Mouse (Mus musculus) heart, adult 2 months (tissue): Measurements from ENCODE around the gene Pum2. TPM values are rescaled to one million over a fixed set of nuclear protein-coding genes. Genes with fewer than 3 reads are reported as not detected.

Experiments
- DNase-seq, 2 experiments: peaks; one replicate each; pipeline ENCODE4 v3.0.0; 2021
- H3K27ac ChIP-seq: fragments of 200-600 bp; 2 replicates; pipeline ENCODE4 v1.8.1; 2022
- H3K27me3 ChIP-seq: fragments of 200-500 bp; 2 replicates; pipeline ENCODE4 v1.6.1; 2012; ENCODE audit warnings: mild to moderate bottlenecking, low read length, inconsistent platforms, mixed read lengths; ENCODE audit not compliant: control insufficient read depth, insufficient read depth
- H3K36me3 ChIP-seq: fragments of 200-500 bp; 2 replicates; pipeline ENCODE4 v1.6.1; 2012; ENCODE audit warnings: low read length, inconsistent platforms; ENCODE audit not compliant: control insufficient read depth, insufficient read depth
- H3K4me1 ChIP-seq: fragments of 200-500 bp; 2 replicates; pipeline ENCODE4 v1.6.1; 2011; ENCODE audit warnings: low read length; ENCODE audit not compliant: control insufficient read depth, insufficient read depth
- H3K4me3 ChIP-seq: fragments of 200-600 bp; 2 replicates; pipeline ENCODE4 v1.8.1; 2022
- H3K79me2 ChIP-seq: fragments of 200-500 bp; replicated peaks from 2 replicates; pipeline ENCODE4 v1.6.1; 2012; ENCODE audit warnings: mild to moderate bottlenecking, inconsistent platforms, low read length, moderate library complexity, mixed read lengths; ENCODE audit not compliant: control insufficient read depth, insufficient read depth
- H3K9ac ChIP-seq: fragments of 200-500 bp; 2 replicates; pipeline ENCODE4 v1.6.1; 2012; ENCODE audit warnings: low read depth, mild to moderate bottlenecking, control low read depth, inconsistent platforms, low read length, mixed read lengths
- CTCF ChIP-seq: fragments of 200-600 bp; IDR thresholded peaks from 2 replicates; pipeline ENCODE4 v1.8.1; 2022; ENCODE audit warnings: antibody characterized with exemption, mild to moderate bottlenecking, moderate library complexity
- EP300 ChIP-seq: fragments of 200-500 bp; IDR thresholded peaks from 2 replicates; pipeline ENCODE4 v1.6.1; 2011; ENCODE audit warnings: low read depth, low read length, control low read depth; ENCODE audit not compliant: insufficient read depth
- POLR2A ChIP-seq: fragments of 200-500 bp; IDR thresholded peaks from 2 replicates; pipeline ENCODE4 v1.6.1; 2011; ENCODE audit warnings: mild to moderate bottlenecking, low read depth, low read length, control low read depth; ENCODE audit not compliant: insufficient read depth
- WGBS: fragments of 180-500 bp; shearing (Covaris S2); methylation state at CpG from one replicate; pipeline ENCODE4 v1.1.7; 2018; 5-methylcytosine and 5-hydroxymethylcytosine counted together
- intact Hi-C: fragments of 180-260 bp; cut with DNase I; formaldehyde crosslinking; loops from one replicate; pipeline ENCODE4 v1.15.1; 2025
- polyA plus RNA-seq: library from polyadenylated mRNA; depleted of rRNA; stranded (reverse); fragments of >200 nt; gene quantifications from 2 replicates; pipeline ENCODE4 v1.2.3, GENCODE M21; 2012
- total RNA-seq, 2 experiments: library from RNA; stranded (reverse); gene quantifications; 2 replicates each; pipeline ENCODE4 v1.2.3; 2021

The Pum2 gene
- total and polyA plus RNA-seq, 3 experiments = 38.6 to 130 (median 130) TPM

DNA sequence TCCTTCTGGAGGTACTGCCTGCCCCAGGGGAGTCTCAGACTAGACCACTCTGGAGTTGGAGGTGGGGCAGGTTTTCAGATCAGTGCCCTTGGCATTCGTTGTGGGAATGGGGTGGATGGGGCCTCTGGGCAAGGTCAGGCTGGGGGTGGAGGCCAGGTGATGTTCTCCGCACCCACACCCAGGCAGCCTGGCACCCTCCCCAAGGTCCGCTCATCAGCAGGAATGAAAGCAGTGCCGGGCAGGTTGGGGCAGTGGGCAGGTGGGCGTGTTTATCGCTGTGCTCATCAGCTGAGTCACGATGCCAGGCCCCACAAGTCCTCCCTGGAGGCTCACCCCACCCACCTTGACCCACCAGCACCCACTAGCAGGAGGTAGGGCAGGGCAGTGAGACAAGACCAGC lies 104.2 kb downstream of the Pum2 start:
- Histone ChIP-seq H3K4me3 (no peak overlapping the region), H3K79me2 (no peaks in the 10 kb centered on the region), H3K36me3 (no peaks in the 10 kb centered on the region), H3K27me3 (no peaks in the 10 kb centered on the region), H3K27ac (no peak overlapping the region), H3K4me1 (peaks cover 2% of the 10 kb centered on the region; the same call in 1 of the 2 replicates), H3K9ac (no peak overlapping the region)
- no peak for TF ChIP-seq POLR2A
- TF ChIP-seq EP300 = no peak
- no peak for TF ChIP-seq CTCF
- DNase-seq = no peak
- WGBS = 85% methylated on average over 7 of the region's 7 CpGs
- intact Hi-C loops = no loop called here

DNA sequence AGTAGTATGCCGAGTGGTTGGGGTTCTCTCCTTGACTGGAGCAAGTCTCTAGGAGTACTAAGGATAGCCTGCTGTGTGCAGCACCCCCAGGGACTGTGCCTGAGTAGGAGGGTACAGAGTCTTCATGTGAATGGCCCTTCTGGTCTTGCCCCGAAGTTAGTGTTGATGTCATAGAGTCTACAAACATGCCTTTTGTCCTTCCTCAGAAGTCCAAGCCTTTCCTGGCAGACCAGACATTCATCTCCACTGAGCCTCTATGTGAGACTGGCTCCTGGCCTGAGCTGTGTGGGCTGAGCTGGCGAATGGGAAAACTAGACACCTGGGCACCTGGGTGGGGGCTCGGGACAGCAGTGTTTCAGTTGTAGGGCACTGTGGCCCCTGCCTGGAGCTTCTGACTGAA lies 105.9 kb downstream of the Pum2 start:
- Histone ChIP-seq H3K4me1 (peaks cover 2% of the 10 kb centered on the region; the same call in 1 of the 2 replicates), H3K4me3 (no peak overlapping the region), H3K9ac (no peak overlapping the region), H3K27ac (no peak overlapping the region), H3K79me2 (no peaks in the 10 kb centered on the region), H3K36me3 (no peaks in the 10 kb centered on the region), H3K27me3 (no peaks in the 10 kb centered on the region)
- intact Hi-C loops = loop anchor here (5.0 kb wide), 1 partner anchor 77 kb away; no protein-coding TSS in a partner anchor
- no peak for TF ChIP-seq POLR2A
- no peak for TF ChIP-seq EP300
- TF ChIP-seq CTCF = no peak
- WGBS = 78% methylated on average over 4 of the region's 4 CpGs
- DNase-seq = no peak

DNA sequence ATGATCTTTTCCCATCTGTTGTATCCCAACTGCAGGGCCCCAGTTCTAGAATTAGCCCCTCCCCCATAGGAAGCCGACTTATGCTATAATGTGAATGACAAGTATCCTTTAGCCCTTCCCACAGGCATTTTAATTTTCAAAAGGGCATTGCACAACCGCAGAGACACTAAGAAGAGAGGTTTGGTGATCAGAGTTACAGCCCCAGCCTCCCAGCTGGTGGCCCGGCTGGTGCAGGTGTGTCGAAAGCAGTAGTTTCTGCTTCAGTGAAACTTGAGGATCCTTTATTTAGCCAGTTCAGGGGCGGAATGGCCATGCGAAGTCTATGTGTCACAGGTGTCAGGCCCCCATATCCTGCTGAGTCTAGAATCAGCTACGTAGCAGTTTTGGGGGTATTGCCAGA lies 107.2 kb downstream of the Pum2 start:
- H3K4me1 ChIP-seq = peaks cover 2% of the 10 kb centered on the region; the same call in 1 of the 2 replicates
- WGBS = 79% methylated on average over 7 of the region's 7 CpGs
- DNase-seq = no peak
- no peak for TF ChIP-seq POLR2A
- no peak overlapping the region for H3K4me3 ChIP-seq
- intact Hi-C loops = loop anchor here (5.0 kb wide), 1 partner anchor 76 kb away; no protein-coding TSS in a partner anchor
- H3K9ac ChIP-seq = no peak overlapping the region
- H3K27ac ChIP-seq = no peak overlapping the region
- no peaks in the 10 kb centered on the region for H3K27me3 ChIP-seq
- H3K36me3 ChIP-seq = no peaks in the 10 kb centered on the region
- no peaks in the 10 kb centered on the region for H3K79me2 ChIP-seq

DNA sequence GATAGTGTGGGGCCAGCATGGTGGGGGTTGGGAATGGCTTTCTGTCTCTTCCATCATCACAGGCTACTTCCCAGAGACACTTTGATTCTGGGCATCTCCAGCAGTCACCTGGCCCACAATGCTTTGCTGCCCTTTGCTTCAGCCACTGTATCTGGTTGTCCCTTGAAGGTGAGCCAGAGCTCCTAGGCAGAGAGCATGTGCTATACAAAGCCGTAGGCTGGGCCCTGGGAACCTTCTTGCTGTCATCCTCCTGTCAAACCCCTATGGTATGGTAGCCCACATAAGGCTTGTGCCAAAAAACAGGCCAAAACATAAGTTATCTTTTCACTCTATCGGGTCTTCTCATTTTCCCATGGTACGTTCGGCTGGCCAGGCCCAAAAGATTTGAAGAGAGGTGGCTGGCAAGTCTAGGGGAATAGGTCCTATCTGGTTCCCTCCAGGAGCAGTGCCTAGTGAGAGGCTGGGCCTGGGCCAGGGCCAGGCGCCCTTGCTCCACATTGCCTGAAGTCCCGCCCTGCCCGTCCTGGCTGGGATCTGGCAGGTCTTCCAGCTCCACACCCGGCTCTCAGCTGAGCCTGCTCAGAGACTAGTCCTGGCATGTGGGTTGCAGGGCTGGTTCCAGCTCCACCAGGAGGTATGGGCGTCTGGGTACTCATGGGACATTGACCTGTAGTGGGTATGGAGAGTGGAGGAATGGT lies 107.9 kb downstream of the Pum2 start:
- intact Hi-C loops = loop anchor here (5.0 kb wide), 1 partner anchor 75 kb away; no protein-coding TSS in a partner anchor
- Histone ChIP-seq H3K36me3 (no peaks in the 10 kb centered on the region), H3K4me1 (peaks cover 2% of the 10 kb centered on the region; the same call in 1 of the 2 replicates), H3K27ac (peak overlapping the region; percentile 15; the same call in 1 of the 2 replicates), H3K27me3 (no peaks in the 10 kb centered on the region), H3K9ac (no peak overlapping the region), H3K79me2 (no peaks in the 10 kb centered on the region), H3K4me3 (no peak overlapping the region)
- 39% methylated on average over 9 of the region's 9 CpGs for WGBS
- TF ChIP-seq CTCF = no peak
- TF ChIP-seq POLR2A = no peak
- TF ChIP-seq EP300 = no peak
- DNase-seq = peak; percentile 66 to 86

DNA sequence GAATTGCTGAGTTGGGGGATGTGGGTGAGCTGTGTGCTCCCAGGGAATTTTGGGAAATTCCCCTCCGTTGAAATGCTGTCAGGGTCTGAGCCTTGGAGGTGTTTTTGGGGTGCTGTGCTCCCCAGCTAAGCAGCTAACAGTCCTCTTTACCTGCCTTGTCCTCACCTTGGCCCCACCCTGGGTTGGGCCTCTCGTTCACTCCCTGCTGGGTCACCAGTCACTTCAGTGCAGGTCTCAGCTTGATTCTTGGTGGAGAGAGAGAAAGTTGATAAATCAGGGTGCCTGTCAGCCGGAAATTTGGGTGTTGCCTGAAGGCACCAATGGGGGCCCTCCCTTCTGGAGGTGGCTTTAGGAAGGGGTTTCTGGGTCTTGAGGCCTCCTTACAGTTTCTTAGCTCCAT lies 108.6 kb downstream of the Pum2 start:
- intact Hi-C loops = loop anchor here (5.0 kb wide), 1 partner anchor 75 kb away; no protein-coding TSS in a partner anchor
- no peak for TF ChIP-seq POLR2A
- TF ChIP-seq CTCF = no peak
- no peak for TF ChIP-seq EP300
- Histone ChIP-seq H3K4me1 (peaks cover 2% of the 10 kb centered on the region; the same call in 1 of the 2 replicates), H3K36me3 (no peaks in the 10 kb centered on the region), H3K9ac (no peak overlapping the region), H3K4me3 (no peak overlapping the region), H3K79me2 (no peaks in the 10 kb centered on the region), H3K27me3 (no peaks in the 10 kb centered on the region), H3K27ac (no peak overlapping the region)
- WGBS = 84% methylated on average over 3 of the region's 3 CpGs
- no peak for DNase-seq

- Histone ChIP-seq H3K36me3 (no peaks in the 10 kb centered on the region), H3K79me2 (no peaks in the 10 kb centered on the region), H3K4me1 (peaks cover 2% of the 10 kb centered on the region; the same call in 1 of the 2 replicates), H3K4me3 (no peak overlapping the region), H3K27ac (no peak overlapping the region), H3K27me3 (no peaks in the 10 kb centered on the region), H3K9ac (no peak overlapping the region)
- 65% methylated on average over 9 of the region's 9 CpGs for WGBS
- intact Hi-C loops = loop anchor here (5.0 kb wide), 1 partner anchor 73 kb away; no protein-coding TSS in a partner anchor
- no peak for DNase-seq
- TF ChIP-seq EP300 (no peak), CTCF (no peak), POLR2A (no peak)
Observed at GRCm38 (mm10) chr12:8784189-8784588, 110.3 kb downstream of the Pum2 start.
